Mouse (Mus musculus) heart, postnatal 0 days (tissue): ENCODE data around the gene Marveld1. TPM values are rescaled to one million over a fixed set of nuclear protein-coding genes. Genes with fewer than 3 reads are reported as not detected.

ENCODE experiments used
- ATAC-seq: fragments of 200-750 bp; cut with Nextera tagmentation; 2 replicates; pipeline ENCODE4 v1.8.0; 2017; ENCODE audit warnings: low read depth, moderate number of reproducible peaks, moderate library complexity; ENCODE audit not compliant: insufficient read depth
- DNase-seq: peaks from one replicate; pipeline ENCODE4 v3.0.0-alpha.2; 2016; ENCODE audit warnings: low spot score
- H3K27ac ChIP-seq: fragments of 300-500 bp; sonication (generic); 2 replicates; pipeline ENCODE4 v1.5.1; 2014; ENCODE audit warnings: low read depth, mild to moderate bottlenecking
- H3K27me3 ChIP-seq: fragments of 300-500 bp; sonication (generic); 2 replicates; pipeline ENCODE4 v1.6.1; 2014; ENCODE audit warnings: low read length, mixed read lengths; ENCODE audit not compliant: control insufficient read depth, insufficient read depth
- H3K36me3 ChIP-seq: fragments of 300-500 bp; sonication (generic); replicated peaks from 2 replicates; pipeline ENCODE4 v1.6.1; 2014; ENCODE audit warnings: low read length, mixed read lengths; ENCODE audit not compliant: control insufficient read depth, insufficient read depth
- H3K4me1 ChIP-seq: fragments of 300-500 bp; sonication (generic); 2 replicates; pipeline ENCODE4 v1.6.1; 2014; ENCODE audit warnings: antibody characterized with exemption; ENCODE audit not compliant: control insufficient read depth, insufficient read depth
- H3K4me2 ChIP-seq: fragments of 300-500 bp; sonication (generic); 2 replicates; pipeline ENCODE4 v1.6.1; 2014; ENCODE audit warnings: low read depth, mild to moderate bottlenecking, low read length, moderate library complexity
- H3K4me3 ChIP-seq: fragments of 300-500 bp; sonication (generic); 2 replicates; pipeline ENCODE4 v1.5.1; 2014; ENCODE audit warnings: low read depth, low read length
- H3K9ac ChIP-seq: fragments of 300-500 bp; sonication (generic); replicated peaks from 2 replicates; pipeline ENCODE4 v1.6.1; 2014; ENCODE audit warnings: low read depth, low read length, mixed read lengths
- H3K9me3 ChIP-seq: fragments of 300-500 bp; sonication (generic); replicated peaks from 2 replicates; pipeline ENCODE4 v1.6.1; 2016; ENCODE audit warnings: low read length; ENCODE audit not compliant: control insufficient read depth
- CTCF ChIP-seq: IDR thresholded peaks from 2 replicates; pipeline ENCODE4 v1.5.1; 2016; ENCODE audit warnings: antibody characterized with exemption, control low read depth, low read depth
- EP300 ChIP-seq: IDR thresholded peaks from 2 replicates; pipeline ENCODE4 v1.6.1; 2016; ENCODE audit warnings: antibody characterized with exemption, low read depth
- WGBS: fragments of 180-500 bp; shearing (Covaris S2); extraction: QIAGEN DNeasy Blood & Tissue Kit; methylation state at CpG from one replicate; pipeline ENCODE4 v1.1.7; 2014; 5-methylcytosine and 5-hydroxymethylcytosine counted together
- polyA plus RNA-seq: library from polyadenylated mRNA; unstranded; fragments of >200 nt; fragmentation: Nextera tagmentation; extraction: Ambion mirVana; gene quantifications from 2 replicates; pipeline ENCODE4 v1.2.1, GENCODE M21; 2015
- total RNA-seq: library from RNA; depleted of rRNA; stranded (reverse); fragments of >200 nt; gene quantifications from 2 replicates; pipeline ENCODE4 v1.2.3, GENCODE M21; 2014; ENCODE audit warnings: low replicate concordance

The Marveld1 gene
- total and polyA plus RNA-seq, 2 experiments from 2014 or later = 8.6 to 35.0 TPM

DNA sequence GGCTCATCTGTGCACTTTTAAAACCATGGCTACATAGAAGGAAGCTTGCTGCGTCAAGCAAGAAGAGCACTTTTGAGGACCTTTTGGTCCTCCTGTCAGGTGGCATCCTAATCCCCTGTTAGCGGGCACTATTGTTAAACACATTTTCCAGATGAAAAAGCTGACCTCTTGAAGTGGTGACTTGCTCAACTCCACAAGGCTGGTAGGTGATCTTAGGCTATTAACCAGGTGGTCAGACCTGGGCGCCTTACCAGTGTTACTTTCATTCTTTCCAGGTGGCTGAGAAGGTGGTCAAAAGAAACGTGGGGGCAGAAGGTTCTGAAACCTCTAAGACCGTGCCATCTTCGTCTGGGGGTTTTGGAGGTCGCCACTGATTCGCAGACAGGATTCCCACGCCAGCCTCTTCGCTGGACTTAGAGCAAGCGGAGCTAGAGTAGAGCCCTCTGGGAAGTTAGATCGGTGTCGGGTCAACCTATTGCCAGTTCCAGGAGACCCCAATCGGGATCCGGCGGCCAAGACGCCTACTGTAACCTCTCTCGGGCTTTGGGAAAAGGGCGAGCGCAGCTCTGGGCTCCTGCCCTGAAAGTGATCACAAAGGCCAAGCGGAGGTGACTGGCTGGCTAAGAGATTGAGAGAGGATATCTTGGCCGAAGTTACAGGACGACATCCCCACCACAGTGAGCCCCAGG lies 19.0 kb upstream of the Marveld1 start:
- TF ChIP-seq CTCF (no peak), EP300 (no peak)
- Histone ChIP-seq H3K27me3 (no peaks in the 10 kb centered on the region), H3K4me3 (peak overlapping the region; percentile 62), H3K9me3 (no peaks in the 10 kb centered on the region), H3K36me3 (peaks cover 17% of the 10 kb centered on the region), H3K27ac (peak overlapping the region; percentile 87), H3K4me2 (peak overlapping the region; percentile 90), H3K4me1 (peaks cover 9% of the 10 kb centered on the region; the same call in 1 of the 2 replicates), H3K9ac (peak overlapping the region; percentile 68)
- no peak for ATAC-seq
- DNase-seq = no peak
- 6% methylated on average over 23 of the region's 23 CpGs for WGBS

DNA sequence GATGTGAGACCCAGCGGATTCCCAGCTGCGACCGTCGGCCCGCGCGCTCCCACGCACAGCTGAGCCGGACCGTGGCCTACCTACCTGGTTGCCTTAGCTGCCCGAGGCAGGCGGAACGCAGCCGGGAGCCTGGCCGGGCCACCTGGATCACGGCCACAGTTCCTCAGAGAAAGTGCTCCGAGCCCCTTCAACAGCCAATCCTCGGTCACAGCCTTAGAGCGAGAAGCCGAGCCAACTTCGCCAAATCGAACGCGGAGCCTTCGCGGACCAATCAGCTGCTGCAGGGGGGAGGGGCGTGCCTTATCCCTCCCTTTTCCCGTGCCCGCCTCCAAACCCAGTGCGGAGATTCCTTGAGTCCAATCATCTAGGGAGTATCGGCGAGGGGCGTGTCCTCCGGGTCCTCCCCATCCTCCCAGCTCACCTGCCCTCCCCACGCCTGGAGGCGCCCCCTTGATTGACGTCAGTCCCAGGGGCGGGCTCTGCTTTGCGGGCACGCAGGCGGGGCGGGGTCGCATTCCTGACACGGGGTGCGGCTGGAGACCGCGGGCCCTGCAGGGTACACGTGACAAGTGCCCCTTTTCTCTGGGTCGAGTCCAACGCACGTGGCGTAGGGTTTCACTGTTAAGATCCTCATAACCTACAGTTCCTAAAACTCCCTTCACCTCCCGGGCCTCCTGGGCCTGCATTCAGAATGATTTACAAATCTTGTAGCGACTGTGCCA lies 18.3 kb upstream of the Marveld1 start, which contains the start of gene Avpi1:
Gene Avpi1 (minus strand): TSS at position 273 of the 722 bp plus-strand sequence.
- Histone ChIP-seq H3K36me3 (peaks cover 9% of the 10 kb centered on the region; the same call in 1 of the 2 replicates), H3K9me3 (no peaks in the 10 kb centered on the region), H3K4me3 (peak within 1 kb of the TSS; percentile 62), H3K4me1 (peaks cover 9% of the 10 kb centered on the region; the same call in 1 of the 2 replicates), H3K27me3 (no peaks in the 10 kb centered on the region), H3K27ac (peak within 1 kb of the TSS; percentile 87), H3K4me2 (peak within 1 kb of the TSS; percentile 90), H3K9ac (peak within 1 kb of the TSS; percentile 68)
- ATAC-seq (peak; percentile 98), DNase-seq (peak; percentile 99)
- TF ChIP-seq EP300 (peak; percentile 58; the same call in 1 of the 2 replicates), CTCF (no peak)
- under 1% methylated on average over 54 of the region's 54 CpGs for WGBS

DNA sequence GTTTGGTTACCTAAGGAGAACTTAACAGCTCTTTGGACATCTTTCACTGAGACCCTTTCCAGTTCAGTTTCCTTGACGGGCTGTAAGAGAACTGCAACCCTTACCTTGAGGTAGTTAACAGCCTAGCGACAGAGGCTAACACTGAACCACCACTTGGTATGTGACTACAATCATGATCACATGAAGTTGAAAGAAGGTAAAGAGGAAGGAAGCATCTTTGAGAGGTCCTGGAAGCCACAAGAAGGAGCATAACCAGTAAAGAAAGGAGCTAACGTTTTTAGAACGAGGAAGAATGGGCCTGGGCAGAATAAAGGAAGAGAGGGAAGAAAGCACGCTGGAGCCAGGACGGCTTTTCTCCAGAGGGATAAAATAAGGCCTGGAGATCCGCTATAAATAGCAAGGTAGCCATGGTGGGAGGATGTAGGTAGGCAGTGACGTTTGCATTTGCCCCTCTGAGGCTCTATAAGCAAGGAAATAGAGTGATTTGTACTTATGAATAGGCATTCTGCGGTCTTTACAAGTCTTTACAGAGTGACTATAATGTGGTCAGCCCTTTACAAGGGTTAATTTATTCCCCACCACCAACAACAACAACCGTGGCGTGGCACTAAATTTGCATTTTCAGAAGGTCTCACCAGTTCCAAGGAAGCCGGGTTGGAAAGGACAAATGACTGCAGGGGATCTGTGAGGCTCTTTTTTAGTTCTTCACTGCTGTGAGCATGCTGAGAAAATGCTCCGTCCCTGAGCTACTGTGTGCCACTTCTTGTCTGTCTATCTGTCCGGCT lies 17.5 kb upstream of the Marveld1 start:
- H3K4me2 ChIP-seq = peak overlapping the region; percentile 90
- H3K9ac ChIP-seq = no peak overlapping the region; the same call in 1 of the 2 replicates
- H3K4me1 ChIP-seq = peaks cover 9% of the 10 kb centered on the region; the same call in 1 of the 2 replicates
- peak overlapping the region; percentile 62 for H3K4me3 ChIP-seq
- no peaks in the 10 kb centered on the region for H3K27me3 ChIP-seq
- DNase-seq (no peak), ATAC-seq (no peak)
- no peaks in the 10 kb centered on the region for H3K9me3 ChIP-seq
- H3K27ac ChIP-seq = peak overlapping the region; percentile 87
- TF ChIP-seq EP300 = 0 out of 2 replicates have a peak, but pooled peaks have one; percentile 20
- no peak for TF ChIP-seq CTCF
- WGBS = 34% methylated on average over 14 of the region's 14 CpGs
- H3K36me3 ChIP-seq = 0 out of 2 replicates have a peak, but pooled peaks cover 1% of the 10 kb centered on the region

DNA sequence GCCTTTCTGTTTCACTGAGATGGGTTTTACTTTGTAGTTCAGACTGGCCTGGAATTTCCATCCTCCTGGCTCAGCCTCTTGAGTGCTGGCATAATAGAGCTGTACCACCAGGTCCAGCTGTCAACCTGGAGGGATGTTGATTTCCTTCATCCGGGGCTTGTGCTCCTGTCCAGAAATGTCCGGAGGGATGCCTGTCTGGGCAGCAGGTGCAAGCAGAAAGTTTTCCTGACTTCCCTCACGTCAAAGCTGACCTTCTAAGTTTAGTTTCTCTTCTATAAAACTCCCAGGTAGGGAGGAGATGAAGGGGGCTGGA lies 16.9 kb upstream of the Marveld1 start:
- no peak overlapping the region for H3K4me2 ChIP-seq
- no peak for ATAC-seq
- no peak for DNase-seq

DNA sequence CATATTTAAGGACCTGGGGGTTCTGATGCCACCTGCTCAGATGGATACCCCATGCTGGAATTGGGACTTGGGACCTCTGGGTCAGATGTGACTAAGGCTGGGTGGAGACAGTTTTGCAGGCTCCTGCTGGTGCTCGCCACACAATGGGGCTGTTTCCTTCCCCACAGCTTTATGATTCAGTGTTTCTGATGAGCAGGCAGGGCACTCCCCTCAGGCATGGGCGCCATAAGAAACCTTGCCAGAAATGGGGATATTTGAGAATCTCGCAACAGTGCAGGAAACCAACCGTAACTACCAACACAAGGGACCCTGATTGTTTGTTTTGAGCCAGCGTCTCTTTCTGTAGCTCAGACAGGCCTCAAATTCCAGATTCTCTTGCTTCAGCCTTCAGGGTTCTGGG lies 16.1 kb upstream of the Marveld1 start:
- no peak for TF ChIP-seq EP300
- TF ChIP-seq CTCF = no peak
- Histone ChIP-seq H3K27me3 (no peaks in the 10 kb centered on the region), H3K9ac (no peak overlapping the region), H3K9me3 (no peaks in the 10 kb centered on the region), H3K4me3 (no peak overlapping the region), H3K4me2 (no peak overlapping the region), H3K36me3 (no peaks in the 10 kb centered on the region), H3K4me1 (peaks cover 9% of the 10 kb centered on the region; the same call in 1 of the 2 replicates), H3K27ac (no peak overlapping the region)
- no peak for DNase-seq
- no peak for ATAC-seq
- WGBS = 65% methylated on average over 5 of the region's 5 CpGs

More for the DNA sequence above, 16.9 kb upstream of the Marveld1 start:
- WGBS = 70% methylated on average over 3 of the region's 3 CpGs
- H3K9ac ChIP-seq = no peak overlapping the region
- no peaks in the 10 kb centered on the region for H3K27me3 ChIP-seq
- TF ChIP-seq EP300 = no peak
- no peak for TF ChIP-seq CTCF
- H3K27ac ChIP-seq = peak overlapping the region; percentile 87
- no peaks in the 10 kb centered on the region for H3K36me3 ChIP-seq
- H3K9me3 ChIP-seq = no peaks in the 10 kb centered on the region
- no peak overlapping the region for H3K4me3 ChIP-seq
- H3K4me1 ChIP-seq = peaks cover 9% of the 10 kb centered on the region; the same call in 1 of the 2 replicates
